Mouse (Mus musculus) adrenal gland, postnatal 36 days (tissue): ENCODE data around the gene Exoc6. TPM values are rescaled to one million over a fixed set of nuclear protein-coding genes. Genes with fewer than 3 reads are reported as not detected.

Experiments
- total RNA-seq, 2 experiments: library from RNA; stranded (reverse); gene quantifications; 2 replicates each; pipeline ENCODE4 v1.2.3; 2021

Exoc6 gene
- total RNA-seq, 2 experiments from 2014 or later = 16.7 to 24.6 TPM

Other genes starting within 250 kb of the Exoc6 start
- gene Ide, start 212.6 kb upstream of the Exoc6 start, total RNA-seq = 10 to 100 TPM; 86.6 to 99.3 TPM
- 1 to 10 TPM; 3.2 to 3.3 TPM for gene Kif11, start 174.0 kb upstream of the Exoc6 start, total RNA-seq
- gene Hhex, start 115.6 kb upstream of the Exoc6 start, total RNA-seq = 10 to 100 TPM; 42.6 to 70.0 TPM
- gene Cyp26c1, start 135.2 kb downstream of the Exoc6 start, total RNA-seq = not detected
- gene Cyp26a1, start 147.4 kb downstream of the Exoc6 start, total RNA-seq = not detected